Mouse (Mus musculus): ENCODE results near the gene Ifne.

Gene Ifne

GRCm38 (mm10) chr4:88880101-88880500 is at the start of gene Ifne:
Ifne (minus strand) TSS chr4:88880201.
- no peak for DNase-seq (ENCODE audit: low spot score in 2 of 2)

DNA sequence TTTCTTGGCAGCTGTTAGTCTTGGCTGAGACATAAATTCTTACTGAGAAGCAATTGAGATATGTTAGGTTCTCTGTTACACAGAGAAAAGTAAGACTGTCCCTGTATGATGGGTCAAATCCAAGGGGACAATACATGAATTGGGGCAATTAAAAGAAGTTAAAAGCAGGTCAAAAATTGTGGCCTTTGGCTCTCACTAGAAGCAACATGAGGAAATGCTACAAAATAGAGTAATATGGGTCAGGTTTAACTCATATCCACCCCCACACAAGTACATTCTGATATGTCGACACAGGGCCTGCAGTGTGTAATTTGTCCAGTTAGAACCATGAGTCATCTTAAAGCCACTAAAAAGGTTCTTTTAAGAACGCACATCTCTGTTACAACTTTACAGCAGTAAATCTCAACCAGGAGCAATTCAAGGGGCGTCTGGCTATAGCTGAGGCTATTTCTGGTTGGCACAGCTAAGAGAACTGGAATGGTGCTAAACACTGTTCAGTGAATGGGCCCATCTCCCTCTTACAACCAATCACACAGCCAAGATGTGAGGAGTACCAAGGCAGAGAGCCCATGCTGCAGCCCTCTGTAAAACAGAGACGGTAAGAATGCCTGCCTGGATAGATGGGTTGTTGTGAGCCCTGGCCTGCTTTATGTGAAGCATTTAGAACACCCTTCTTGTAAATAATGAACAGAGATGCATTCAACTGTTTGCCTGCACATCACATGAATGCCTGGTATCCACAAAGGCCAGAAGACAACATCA is 48.5 kb upstream of the Ifne start:
- DNase-seq (ENCODE audit: low spot score in 2 of 2) = no peak

- no peak for DNase-seq (ENCODE audit: low spot score in 2 of 2)
Observed at GRCm38 (mm10) chr4:88927850-88928249, 47.8 kb upstream of the Ifne start.

DNA sequence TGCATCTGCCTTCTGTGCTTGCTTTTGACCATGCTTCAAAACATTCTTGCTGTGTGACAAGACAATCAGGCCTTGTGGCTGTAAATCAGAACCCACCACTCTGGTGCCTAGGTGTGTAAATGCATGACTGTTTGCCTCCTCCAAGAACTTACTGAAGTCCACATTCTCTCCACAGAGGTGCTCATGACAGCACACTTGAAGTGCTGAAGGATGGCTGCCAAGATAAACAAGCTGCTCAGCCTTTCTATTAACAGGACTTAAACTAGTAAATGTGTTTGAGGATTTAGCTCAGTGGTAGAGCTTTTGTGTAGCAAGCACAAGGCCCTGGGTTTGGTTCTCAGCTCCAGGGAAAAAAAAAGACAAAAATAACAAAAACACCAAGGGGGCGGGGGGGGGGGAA is 46.6 kb upstream of the Ifne start:
- no peak for DNase-seq (ENCODE audit: low spot score in 2 of 2)

- DNase-seq (ENCODE audit: low spot score in 2 of 2) = no peak
Observed at GRCm38 (mm10) chr4:88926082-88926481, 46.1 kb upstream of the Ifne start.

DNA sequence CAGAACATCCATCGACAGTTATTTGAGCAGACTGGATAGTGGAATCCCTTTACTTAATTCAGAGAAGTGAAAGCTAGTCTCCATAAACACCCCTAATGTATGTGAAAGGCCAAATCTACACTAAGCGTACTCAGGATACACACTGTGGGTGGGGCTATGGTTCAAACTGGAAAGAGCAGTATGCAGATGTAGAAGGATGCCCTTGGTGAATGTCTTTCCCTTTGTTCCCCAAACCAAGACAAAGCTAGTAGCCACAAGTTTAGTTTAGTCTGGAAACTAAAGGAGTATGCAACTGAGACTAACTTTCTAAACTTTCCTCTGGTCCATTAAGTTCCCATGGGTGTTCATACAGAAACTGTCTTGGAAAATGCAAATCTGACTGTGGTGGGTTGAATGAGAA is 45.5 kb upstream of the Ifne start:
- DNase-seq (ENCODE audit: low spot score in 2 of 2) = no peak

- DNase-seq (ENCODE audit: low spot score in 2 of 2) = no peak
Observed at GRCm38 (mm10) chr4:88921280-88921679, 41.3 kb upstream of the Ifne start.

GRCm38 (mm10) chr4:88917770-88918460 is 37.9 kb upstream of the Ifne start:
- DNase-seq (ENCODE audit: low spot score in 2 of 2) = no peak

DNA sequence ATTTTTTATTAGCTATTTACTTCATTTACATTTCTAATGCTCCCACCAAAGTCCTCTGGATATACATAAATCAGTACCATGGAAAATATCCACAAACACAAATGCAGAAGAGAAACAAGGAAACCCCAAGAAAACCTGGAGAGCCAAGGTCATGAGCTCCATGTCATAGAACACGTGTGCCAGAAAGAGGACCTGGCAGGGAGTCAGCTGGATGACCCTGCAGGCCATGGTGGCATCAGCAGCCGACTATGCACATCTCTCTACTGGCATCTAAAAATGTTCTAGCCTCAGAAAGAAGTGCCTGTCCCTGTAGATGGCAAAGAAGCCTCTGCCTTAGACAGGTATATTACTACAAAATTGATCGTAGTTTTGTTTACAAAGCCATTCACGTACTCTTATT is 36.3 kb upstream of the Ifne start:
- DNase-seq (ENCODE audit: low spot score in 2 of 2) = no peak

- DNase-seq (ENCODE audit: low spot score in 2 of 2) = no peak
Observed at GRCm38 (mm10) chr4:88913984-88914383, 34.0 kb upstream of the Ifne start.

- DNase-seq (ENCODE audit: low spot score in 2 of 2) = no peak
Observed at GRCm38 (mm10) chr4:88912882-88913281, 32.9 kb upstream of the Ifne start.

DNA sequence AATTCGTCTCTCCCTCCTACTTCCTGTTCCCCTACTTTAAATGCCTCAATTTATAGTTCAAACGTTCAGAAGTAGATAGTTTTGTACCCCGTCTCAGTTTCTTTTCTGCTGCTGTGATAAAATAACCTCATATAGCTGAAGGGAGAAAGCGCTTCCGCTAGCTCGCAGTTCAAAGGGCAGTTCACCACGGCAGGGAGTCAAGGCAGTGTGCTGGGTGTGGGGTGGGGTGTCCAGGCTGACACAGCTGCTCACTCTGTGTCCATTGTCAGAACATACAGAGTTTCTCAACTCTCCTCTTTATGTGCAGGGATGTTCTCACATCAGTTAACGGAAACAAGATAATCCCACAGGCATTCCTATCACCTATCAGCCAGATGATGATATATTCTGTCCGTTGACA is 32.2 kb upstream of the Ifne start:
- DNase-seq (ENCODE audit: low spot score in 2 of 2) = no peak

DNA sequence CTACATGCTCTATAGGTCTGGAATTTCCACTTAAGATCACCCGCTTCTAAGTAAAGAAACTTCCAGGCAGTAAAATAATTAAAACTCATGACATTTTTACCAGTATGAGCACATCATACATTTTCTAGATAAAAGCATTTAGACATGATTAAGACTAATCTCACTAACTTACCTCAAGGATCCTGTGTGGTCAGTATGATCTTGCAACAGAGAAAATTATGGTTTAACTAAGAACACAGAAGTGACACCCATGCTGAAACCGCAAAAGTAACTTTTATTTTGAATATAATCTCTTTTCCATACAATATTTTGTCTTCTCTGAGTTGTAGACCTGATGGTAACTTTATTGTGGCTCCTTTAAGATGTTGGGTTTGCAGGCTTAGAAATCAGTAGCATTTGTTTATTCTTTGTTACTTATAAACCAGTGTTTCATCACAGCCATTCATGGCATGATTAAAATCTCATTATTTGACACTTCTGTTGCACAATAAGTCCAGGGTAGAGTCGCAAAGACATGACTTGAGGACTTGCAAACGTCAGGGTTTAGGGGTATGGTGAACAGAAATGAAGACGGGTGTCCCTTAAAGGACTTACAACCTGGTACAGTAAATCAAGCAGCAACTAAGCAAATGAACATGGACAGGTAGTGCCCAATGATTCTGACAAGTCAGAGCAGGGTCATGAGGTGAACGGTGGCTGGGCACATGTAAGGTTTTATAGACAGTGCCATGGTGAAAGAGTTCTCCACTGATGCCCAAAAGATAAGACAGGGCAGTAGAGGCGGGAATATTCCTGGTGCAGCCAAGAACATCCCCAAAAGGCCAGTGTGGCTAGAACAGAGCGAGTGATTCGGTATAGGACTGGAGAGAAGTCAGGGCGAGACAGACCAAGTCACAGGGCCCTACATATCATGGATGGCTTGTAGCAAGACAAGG is 29.9 kb upstream of the Ifne start:
- DNase-seq (ENCODE audit: low spot score in 2 of 2) = no peak

GRCm38 (mm10) chr4:88893201-88893754 is 13.3 kb upstream of the Ifne start:
- no peak for DNase-seq (ENCODE audit: low spot score in 2 of 2)

DNA sequence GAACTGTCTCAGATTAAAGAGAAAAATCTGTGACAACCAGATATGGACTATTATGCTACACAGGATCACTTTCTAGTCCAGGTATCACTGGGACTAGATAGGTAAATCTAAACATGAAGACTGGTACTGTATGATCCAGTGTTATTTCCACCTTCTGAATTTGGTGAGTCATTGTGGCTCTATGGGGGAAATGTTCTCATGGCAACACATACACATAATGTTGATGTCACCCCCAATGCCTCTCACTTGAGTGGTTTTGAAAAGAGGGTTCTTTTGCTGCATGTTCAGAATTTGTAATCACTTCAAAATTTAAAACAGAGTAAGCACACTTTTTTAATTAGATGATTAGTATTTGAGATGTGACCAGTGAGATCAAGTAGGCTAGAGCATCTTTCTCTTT is 8.2 kb upstream of the Ifne start:
- DNase-seq (ENCODE audit: low spot score in 2 of 2) = no peak

DNA sequence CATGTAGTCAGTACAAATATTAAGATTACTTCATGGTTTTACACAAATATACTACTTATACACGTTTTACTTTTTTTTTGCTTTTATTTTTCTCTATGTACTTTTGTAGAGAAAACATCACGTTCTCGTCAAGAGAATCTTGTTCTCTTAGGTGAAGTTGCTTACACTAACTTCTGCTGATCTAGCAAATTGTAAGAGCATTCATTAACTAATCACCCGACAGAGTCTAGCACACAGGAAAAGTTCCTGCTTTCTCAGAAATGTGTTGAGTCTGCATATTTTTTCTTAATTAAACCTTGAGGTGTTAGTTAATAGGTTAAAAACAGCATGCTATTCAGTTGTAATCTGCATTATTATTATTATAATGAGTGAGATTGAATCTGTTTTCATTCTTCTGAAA is 1.2 kb downstream of the Ifne start:
- no peak for DNase-seq (ENCODE audit: low spot score in 2 of 2)

DNA sequence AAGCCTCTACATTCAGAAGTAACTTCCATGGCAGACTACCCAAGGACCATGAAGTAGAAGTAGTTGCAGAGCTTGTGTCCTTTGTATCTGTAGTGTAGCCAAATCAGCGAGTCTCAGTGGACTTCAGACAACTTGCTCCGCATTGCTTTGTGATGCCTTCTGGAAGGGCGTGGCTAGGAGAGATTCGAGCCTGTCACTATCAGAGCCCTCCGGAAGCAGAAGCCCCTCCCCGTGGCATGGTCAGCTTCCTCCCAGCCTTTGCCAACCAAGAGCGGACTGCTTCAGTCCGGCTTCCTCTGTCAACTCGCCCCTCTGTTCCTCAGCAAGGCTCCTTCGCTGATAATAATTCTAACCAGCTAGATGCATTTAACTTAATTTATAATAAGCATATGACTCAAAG is 1.8 kb downstream of the Ifne start:
- no peak for DNase-seq (ENCODE audit: low spot score in 2 of 2)

- no peak for DNase-seq (ENCODE audit: low spot score in 2 of 2)
Observed at GRCm38 (mm10) chr4:88876520-88876919, 3.5 kb downstream of the Ifne start.

DNA sequence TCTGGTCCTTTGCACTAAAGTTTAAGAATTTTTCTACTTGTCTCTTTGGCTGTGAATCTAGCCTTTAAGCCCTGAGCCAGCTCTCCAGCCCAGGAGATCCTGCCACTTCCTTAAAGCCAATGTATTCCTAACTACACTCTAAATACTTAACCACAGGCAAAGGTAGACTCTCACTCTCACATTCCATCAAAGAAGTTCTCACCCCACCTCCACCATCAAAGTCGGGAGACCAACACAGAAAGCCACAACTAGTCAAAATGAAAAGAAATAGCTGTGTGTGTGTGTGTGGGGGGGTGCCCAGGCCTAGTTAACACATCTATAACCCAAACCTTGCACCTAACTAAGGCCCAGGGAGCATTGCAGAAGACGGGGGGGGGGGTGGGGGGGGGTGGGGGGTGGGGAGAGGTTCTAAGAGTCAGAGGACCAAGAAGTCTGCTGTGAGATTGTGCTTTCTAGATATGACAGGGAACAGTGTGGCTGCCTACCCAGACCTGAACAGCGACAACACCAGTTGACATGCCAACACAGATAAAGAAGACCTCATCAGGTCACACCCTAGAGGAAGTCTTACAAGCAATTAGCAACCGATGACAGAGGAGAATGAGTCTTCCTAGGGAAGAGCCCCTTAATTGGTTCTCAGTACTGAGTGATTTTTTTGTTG is 4.4 kb downstream of the Ifne start:
- DNase-seq (ENCODE audit: low spot score in 2 of 2) = no peak

DNA sequence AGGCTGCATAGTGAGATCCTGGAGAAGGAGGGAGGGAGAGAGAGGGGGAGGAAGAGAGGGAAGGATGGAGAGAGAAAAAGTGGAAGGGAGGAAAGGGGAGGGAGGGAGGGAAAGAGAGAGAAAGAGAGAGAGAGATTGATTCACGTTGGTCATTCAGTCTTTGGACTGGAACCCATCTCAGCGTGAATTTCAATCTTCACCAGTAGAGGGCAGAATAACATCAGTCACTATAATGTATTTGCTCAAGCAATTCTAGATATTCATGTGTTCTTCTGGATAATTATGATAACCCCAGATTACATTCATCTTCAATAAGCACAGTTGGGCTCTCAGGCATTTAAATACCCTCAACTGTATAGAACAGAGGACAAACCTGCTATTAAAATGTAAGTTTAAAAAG is 7.3 kb downstream of the Ifne start:
- no peak for DNase-seq (ENCODE audit: low spot score in 2 of 2)

All from urinary bladder, postnatal 36 days (tissue).